Mouse (Mus musculus) E14TG2a.4 (cell line): Measurements from ENCODE around the gene Snrk.

Experiments
- CTCF ChIP-seq: conservative IDR thresholded peaks from 2 replicates; pipeline ENCODE4 v1.5.1; 2014; ENCODE audit warnings: low read length
- POU5F1 ChIP-seq: IDR thresholded peaks from 2 replicates; pipeline ENCODE4 v1.6.1; 2014; ENCODE audit warnings: low read length, borderline replicate concordance

DNA sequence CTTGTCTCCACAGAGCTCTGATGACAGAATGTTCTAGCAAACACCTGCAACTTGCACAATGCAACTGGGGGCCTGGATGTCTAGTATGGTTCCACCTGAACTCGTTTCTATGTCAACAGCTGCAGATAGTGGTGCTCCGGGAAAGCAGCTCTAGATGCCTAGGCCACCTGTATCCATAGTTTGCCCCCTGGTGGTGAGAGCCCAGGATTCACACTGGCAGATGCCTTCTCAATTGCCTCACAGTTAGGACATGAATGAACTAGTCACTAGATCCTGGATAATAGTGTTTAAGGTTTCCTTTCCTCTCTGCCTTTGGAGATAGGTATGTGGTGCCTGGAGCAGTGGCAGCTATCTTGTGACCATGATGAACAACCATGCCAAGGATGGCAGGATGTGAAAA, 68.0 kb downstream of the Snrk start:
- TF ChIP-seq POU5F1 = no peak
- TF ChIP-seq CTCF = peak; percentile 50
